Mouse (Mus musculus) liver, embryonic 14.5 days (tissue): ENCODE results near the gene Pcp4l1.

Source experiments
- CTCF ChIP-seq: IDR thresholded peaks from 2 replicates; pipeline ENCODE4 v1.5.1; 2016; ENCODE audit warnings: antibody characterized with exemption, low read depth, control low read depth
- EP300 ChIP-seq: IDR thresholded peaks from 2 replicates; pipeline ENCODE4 v1.6.1; 2016; ENCODE audit warnings: antibody characterized with exemption, low read depth

GRCm38 (mm10) chr1:171171138-171171537 lies 24.9 kb downstream of the Pcp4l1 start:
- TF ChIP-seq CTCF (no peak), EP300 (no peak)
